Mouse (Mus musculus) megakaryocyte-erythroid progenitor cell, adult 5-6 weeks (primary cell): ENCODE measurements around the gene Tenm4. TPM values are rescaled to one million over a fixed set of nuclear protein-coding genes. Genes with fewer than 3 reads are reported as not detected.
A peak's percentile ranks its signal among the peaks of the same experiment; 100 is the strongest.

Experiments
- ATAC-seq: replicated peaks from 2 replicates; pipeline ENCODE4 v1.8.0; 2016; ENCODE audit warnings: mild to moderate bottlenecking, inconsistent platforms; ENCODE audit not compliant: severe bottlenecking, poor library complexity, low FRiP score, low TSS enrichment
- total RNA-seq, 2 experiments: library from RNA; stranded (forward) in 1 of 2; stranded (reverse) in 1 of 2; fragments of 200-1000, 215-1000 nt in 1 of 2; fragments of >200 nt in 1 of 2; fragmentation: Nextera tagmentation in 1 of 2; gene quantifications; 2 replicates each; pipeline ENCODE4 v1.2.3; 2014 to 2017

Gene Tenm4
- total RNA-seq, 2 experiments from 2014 or later, result 0.14 TPM; not detected in 1

GRCm38 (mm10) chr7:96801368-96801767 lies 630.3 kb downstream of the Tenm4 start:
- ATAC-seq, result no peak

GRCm38 (mm10) chr7:96802216-96802615 lies 631.2 kb downstream of the Tenm4 start:
- ATAC-seq, result no peak

- ATAC-seq, result no peak
Observed at GRCm38 (mm10) chr7:96806561-96806960, 635.5 kb downstream of the Tenm4 start.

- no peak for ATAC-seq
Observed at GRCm38 (mm10) chr7:96807281-96808058, 636.4 kb downstream of the Tenm4 start.

GRCm38 (mm10) chr7:96808059-96808646 lies 637.1 kb downstream of the Tenm4 start:
- ATAC-seq, result no peak

- no peak for ATAC-seq
Observed at GRCm38 (mm10) chr7:96811691-96812090, 640.6 kb downstream of the Tenm4 start.

GRCm38 (mm10) chr7:96813036-96813435 lies 642.0 kb downstream of the Tenm4 start:
- no peak for ATAC-seq

- ATAC-seq, result no peak
Observed at GRCm38 (mm10) chr7:96813497-96814400, 642.7 kb downstream of the Tenm4 start.

- ATAC-seq, result no peak
Observed at GRCm38 (mm10) chr7:96814581-96814980, 643.5 kb downstream of the Tenm4 start.

- no peak for ATAC-seq
Observed at GRCm38 (mm10) chr7:96817030-96817674, 646.1 kb downstream of the Tenm4 start.

- no peak for ATAC-seq
Observed at GRCm38 (mm10) chr7:96818236-96818916, 647.3 kb downstream of the Tenm4 start.

GRCm38 (mm10) chr7:96819538-96819937 lies 648.5 kb downstream of the Tenm4 start:
- no peak for ATAC-seq

- ATAC-seq, result no peak
Observed at GRCm38 (mm10) chr7:96820343-96820742, 649.3 kb downstream of the Tenm4 start.

GRCm38 (mm10) chr7:96826101-96826500 lies 655.1 kb downstream of the Tenm4 start:
- peak; percentile 91 for ATAC-seq

GRCm38 (mm10) chr7:96826672-96827071 lies 655.6 kb downstream of the Tenm4 start:
- ATAC-seq, result no peak

- no peak for ATAC-seq
Observed at GRCm38 (mm10) chr7:96832551-96832950, 661.5 kb downstream of the Tenm4 start.

GRCm38 (mm10) chr7:96833012-96833411 lies 662.0 kb downstream of the Tenm4 start:
- ATAC-seq, result no peak

- ATAC-seq, result no peak
Observed at GRCm38 (mm10) chr7:96834681-96835289, 663.7 kb downstream of the Tenm4 start.

- no peak for ATAC-seq
Observed at GRCm38 (mm10) chr7:96835313-96835712, 664.3 kb downstream of the Tenm4 start.
